Mouse (Mus musculus) urinary bladder, postnatal 25 days (tissue): ENCODE measurements around the gene Tbx19.
A peak's percentile ranks its signal among the peaks of the same experiment; 100 is the strongest.

Experiments
- DNase-seq: peaks from one replicate; pipeline ENCODE4 v3.0.0; 2022; ENCODE audit warnings: low spot score

Gene Tbx19

DNA sequence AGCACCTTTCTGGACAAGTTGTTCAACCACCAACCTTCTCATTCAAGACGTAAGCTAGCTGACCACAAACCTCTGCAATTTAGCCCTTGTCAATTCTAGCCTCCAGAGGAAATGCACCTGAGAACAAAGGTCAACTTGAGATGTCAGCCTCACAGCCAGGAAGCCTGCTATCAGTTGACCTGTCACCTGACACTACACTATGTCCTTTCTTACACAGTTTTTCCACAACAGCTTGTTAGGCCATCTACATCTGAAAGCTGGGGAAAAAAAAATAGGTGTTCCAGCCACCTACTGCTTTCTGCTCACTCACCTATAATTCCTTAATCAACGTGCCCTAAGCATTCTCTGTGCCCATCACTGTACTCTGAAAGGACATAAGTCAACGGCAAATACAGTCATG is 23.6 kb upstream of the Tbx19 start:
- no peak for DNase-seq

DNA sequence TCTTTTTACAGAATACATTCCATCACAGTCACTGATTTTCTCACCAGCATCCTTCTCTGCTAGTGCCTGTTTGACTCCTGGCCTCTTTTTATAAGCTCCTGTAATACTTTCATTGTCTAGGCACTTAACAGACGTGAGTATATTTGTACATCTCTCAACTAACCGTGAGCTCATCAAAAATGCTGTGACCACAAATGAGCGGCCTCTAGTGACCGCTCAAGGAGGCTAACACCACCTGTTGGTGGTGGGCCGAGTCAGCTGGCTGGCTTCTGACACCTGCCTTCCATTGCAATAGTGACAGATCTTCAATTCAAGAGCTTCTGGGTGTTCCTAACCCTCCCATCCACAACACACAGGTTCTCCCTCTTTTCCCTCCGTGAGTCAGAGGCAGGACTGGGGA is 22.8 kb upstream of the Tbx19 start:
- DNase-seq: no peak

DNA sequence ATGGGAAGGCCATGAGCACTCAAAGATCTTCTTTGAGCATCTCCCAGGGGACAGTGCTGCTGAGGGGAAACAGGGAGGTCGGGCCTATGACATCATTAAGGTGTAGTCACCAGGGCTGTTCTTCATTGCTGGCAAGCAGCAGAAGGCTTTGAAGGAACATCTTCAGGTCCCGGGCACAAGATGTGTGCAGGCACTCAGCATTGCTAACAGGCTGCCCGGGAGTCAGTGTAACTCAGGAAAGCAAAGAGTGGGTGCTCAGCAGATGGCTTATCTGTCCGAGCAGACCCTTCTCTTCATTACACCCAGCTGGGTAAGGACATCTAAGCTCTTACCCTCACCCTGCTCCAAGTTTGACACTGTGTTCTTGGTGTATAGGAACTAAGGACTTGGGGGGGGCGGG is 18.7 kb upstream of the Tbx19 start:
- DNase-seq: no peak

DNA sequence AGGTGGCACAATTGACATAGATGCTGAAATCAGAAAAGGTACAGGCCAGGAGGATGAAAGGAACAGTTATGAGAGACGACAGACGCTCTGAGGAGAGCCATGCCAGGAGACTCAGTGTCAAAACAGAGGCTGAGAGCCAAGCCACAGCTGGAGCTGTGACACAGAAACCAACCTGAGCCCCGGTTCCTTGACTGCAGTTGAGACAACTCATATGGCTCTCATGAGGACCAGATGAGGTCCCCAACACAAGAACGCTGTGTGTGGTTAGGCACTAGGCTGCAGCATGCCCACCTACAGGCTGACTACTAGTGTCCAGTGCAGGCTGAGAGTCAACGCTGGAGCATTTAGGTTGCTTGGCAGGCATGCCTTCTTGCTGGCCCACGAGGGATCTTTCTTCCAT is 17.5 kb upstream of the Tbx19 start:
- DNase-seq: no peak

DNA sequence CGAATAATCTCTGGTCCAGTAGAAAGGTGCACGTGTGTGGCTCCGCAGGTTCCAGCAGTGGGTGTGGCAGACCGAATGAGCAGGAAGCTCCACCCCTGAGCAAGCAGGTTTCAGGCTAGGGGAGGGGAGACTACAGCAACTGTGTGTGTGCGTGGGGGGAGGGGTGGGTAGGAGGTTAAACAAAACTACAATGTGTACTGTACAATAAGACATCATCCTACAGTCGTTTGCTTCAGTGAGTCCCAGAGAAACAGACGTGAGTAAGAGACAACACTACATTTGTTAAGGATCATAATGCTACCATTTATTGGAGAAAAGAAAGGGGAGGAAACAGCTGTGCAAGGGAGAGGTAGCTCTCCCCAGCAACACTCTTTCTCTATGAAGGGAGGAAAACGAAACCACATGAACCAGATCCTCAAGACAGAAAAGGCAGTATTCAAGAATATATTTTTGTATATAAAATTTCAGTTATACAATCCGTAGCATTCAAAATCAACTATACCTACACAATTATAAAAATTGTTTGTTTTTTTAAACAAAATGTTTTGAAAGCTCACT is 13.6 kb upstream of the Tbx19 start:
- DNase-seq: no peak

DNA sequence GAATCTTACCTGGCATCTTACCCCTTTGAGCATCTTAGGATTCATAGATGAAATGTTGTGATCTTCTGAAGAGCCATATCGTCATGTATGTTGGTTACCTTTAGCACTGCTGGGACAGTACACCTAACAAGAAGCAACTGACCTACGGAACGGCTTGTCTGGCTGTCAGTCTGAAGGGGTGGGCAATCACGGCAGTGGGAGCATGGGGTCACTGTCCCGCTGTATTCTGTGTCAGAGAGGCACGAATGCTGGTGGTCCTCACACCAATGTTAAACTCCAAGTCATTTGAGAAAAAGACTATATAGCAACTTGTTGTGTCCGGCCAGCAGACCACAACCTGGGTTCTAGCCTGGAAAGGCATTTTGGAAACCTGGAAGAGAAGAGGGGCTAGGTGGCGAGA is 10.7 kb upstream of the Tbx19 start:
- no peak for DNase-seq

DNA sequence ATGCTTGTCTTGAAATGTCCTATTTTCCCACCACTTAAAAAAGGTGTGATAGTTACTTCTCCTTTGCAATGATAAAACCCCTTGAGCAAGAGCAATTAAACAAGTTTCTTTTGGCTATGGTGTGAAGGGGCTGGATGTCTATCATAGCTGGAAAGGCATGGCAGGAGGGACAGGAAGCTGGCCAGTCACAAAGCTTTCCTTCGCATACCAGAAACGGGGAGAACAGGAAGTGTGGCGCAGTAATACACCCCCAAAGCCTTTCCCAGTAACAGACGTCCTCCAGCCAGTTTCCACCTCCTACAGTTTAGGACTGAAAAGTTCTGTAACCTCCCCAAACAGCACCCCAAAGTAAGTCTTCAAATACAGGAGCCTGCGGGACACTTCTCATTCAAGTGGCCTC is 9.6 kb upstream of the Tbx19 start:
- DNase-seq: no peak

DNA sequence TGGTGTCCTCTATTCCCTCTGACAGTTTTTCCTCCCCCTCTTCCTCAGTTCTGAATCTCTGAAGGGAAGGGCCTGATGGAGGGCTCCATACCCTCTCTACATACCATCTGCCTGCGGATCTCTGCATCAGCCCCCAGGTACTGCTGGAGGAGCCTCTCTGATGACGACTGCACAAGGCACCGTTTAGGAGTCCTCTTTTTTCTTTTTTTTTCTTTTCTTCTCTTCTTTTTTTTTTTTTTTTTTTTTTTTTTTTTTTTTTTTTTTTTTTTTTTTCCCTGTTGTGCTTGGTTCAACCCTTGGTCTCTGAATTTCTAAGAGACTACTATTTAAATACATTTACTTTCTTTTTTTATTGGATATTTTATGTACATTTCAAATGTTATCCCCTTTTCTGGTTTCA is 8.9 kb upstream of the Tbx19 start:
- DNase-seq: no peak

DNA sequence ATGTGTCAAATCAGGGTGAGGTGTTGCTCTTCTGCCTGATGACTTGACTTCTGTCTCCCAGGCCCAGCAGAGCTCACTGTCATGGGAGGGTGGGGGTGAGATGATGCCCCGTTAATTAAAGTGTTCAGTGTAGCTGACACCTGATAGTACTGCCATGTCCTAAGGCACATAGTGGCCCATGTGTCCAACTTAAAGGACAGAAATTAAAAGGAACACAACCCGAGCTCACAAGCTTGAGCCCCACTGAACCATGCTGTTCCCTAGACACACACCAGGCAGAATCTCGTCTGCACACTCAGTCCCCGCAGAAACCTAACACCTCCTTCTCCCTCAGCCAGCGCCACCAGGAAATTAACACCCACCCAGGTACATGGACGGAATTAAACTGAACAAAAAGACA is 4.3 kb upstream of the Tbx19 start:
- DNase-seq: no peak

DNA sequence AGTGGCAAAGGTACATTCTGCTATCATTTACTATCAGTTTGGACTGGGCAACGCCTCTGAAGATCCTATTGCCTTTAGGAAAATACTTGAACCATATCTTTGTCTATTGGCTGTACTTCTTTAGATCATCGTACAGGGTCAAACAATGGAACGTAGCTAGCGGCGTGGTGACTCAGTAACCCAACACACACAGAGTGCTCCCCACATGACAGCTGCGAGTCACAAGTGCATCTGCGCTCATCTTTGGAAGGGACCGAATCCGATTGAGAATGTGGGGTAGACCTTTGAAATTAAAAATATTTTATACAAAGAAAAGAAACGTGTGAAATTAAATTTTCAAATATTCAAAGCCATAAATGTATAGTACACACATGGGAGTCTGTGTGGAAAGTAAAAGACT is 1.7 kb downstream of the Tbx19 start:
- DNase-seq: no peak

DNA sequence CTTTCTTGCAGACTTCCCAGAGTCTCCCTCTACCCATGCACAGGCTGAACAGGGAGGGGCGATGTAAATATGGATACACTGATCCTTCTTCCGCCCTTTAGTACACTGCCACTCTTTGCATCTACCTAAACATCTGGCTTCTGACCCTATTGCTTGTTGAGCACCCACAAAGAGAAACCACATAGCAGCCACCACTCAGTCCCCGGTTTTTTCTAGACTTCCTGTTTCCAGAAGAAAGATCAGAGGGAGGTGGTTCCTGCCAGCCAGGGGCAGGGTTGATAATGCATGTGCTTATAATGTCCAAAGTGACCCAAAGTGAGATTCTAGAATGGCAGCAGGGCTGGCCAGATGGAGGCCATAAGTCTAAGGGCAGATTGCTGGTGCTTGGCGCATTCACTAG is 6.4 kb downstream of the Tbx19 start:
- DNase-seq: no peak

DNA sequence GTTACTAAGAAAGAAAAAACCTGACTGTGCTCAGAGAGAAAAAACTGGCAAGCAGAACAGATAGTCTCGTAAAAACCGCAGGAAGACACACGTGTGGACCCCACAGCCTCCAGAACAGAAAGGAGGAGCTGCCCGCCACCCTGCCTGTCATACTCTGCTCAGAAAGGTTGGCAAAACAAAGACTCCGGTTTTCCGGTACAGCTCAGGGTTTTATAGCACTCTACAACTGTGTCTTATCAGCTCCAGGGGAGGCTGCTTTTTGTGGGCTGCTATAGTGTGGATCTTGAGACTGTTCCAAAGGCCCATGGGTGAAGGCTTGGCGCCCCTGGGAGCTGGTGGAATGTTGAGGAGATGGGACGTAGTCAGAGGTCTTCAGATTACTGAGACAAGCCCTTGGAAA is 9.4 kb downstream of the Tbx19 start:
- DNase-seq: no peak

DNA sequence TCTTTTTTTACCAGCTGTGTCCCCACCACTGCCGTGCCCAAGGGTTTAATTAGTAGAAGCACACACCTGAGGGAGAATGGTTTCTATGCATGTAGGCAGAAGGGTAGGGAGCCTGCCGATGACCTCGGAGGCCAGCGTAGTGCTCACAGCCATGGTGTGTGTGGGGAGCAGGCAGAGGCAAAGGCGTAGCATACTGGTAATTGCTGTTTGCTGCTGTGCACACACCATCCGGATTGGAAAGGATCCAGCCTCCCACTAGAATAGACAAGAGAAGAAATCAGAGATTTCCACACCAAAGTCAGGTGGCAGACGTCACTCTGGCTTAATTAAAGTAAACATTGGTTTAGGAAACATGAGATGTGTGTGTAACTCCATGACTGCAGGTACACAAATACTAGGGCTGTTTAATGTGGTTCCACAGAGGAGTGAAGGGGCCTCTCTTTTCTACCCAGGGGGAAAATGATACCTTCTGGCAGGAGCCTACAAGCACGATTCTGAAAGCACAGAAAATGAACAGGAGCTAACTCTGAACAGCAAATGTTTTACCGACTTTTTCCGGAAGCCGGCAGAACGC is 18.1 kb downstream of the Tbx19 start:
- no peak for DNase-seq

DNA sequence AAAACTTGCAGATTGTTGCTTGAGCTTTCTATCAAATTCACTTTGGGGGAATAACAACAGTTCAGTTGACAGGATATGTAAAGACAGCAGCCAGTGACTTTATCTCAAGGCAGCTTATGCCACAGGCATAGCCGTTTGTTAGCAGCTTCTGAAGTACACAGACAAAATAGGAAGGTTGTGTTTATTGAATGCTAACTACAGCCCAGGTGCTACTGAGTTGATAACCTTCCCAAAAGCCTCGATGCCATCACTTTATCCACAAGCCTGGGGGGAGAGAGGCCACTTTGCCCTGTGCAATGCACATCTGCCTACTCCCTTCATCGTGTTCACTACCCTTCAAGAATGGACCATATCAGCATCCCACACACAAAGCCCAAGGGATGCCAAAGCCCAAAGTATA is 20.3 kb downstream of the Tbx19 start:
- DNase-seq: no peak

DNA sequence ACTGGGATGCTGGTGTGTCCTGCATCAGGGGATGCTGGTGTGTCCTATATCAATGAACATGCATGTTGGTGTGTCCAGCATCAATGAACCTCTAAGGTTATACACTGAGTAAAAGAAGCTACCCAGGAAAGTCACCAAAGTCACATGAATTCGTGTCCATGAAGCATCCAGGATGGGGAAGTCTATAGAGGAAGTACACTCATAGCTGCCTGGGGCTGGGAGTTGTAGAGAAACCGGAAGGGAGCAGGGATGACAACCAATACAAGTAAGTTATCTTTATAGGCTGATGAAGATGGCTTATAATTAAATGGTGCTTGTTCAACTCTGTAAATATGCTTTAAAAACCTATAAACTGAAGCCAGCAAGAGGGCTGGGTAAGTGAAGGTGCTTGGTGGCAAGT is 26.7 kb downstream of the Tbx19 start:
- DNase-seq: no peak

DNA sequence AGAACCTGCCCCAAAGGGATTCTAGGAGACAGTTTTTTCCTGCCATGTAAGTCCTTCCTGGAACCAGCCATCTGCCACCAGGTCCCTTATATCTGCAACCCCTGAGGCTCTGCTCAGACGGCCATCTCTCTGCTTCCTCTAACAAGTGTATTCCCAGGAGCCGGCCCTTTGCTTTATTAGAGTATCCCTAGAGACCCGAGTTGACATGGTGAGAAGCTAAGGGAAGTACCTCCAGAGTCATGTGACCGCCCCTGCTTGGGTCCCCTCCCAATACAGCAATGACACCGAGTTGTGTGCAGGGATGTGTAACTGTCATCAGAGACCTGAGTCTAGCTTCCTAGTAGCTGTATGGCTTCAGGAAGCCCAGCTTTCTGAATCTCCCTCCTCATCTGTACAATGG is 27.3 kb downstream of the Tbx19 start:
- no peak for DNase-seq

DNA sequence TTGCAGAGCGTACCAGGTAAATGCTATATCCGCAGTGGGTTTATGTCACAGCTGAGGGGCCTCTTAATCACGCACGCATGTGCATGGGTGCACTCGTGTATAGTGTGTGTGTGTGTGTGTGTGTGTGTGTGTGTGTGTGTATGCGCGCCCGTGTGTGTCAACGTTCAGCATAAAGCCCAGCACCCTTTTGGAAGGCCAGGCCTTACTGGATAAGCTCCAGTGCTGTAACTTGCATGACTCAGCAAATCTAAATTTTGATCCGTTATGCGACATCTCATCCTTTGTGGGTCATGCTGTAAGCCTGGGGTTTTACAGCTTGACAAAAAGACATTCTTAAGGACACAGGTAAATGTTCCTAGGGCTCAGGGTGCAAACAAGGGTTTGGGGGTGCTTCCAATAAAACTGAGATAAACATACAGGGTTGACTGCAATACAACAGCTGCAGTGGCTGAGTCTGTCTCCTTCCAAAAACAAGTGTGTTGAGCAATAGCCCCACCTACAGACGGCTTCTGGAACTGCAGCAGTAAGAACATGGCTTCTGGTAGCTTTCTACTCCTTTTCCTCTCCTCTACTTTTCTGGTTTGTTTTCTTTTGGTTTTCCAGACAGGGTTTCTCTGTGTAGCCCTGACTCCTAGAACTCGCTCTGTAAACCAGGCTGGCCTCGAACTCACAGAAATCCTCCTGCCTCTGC is 28.2 kb downstream of the Tbx19 start:
- peak; percentile 52 for DNase-seq

DNA sequence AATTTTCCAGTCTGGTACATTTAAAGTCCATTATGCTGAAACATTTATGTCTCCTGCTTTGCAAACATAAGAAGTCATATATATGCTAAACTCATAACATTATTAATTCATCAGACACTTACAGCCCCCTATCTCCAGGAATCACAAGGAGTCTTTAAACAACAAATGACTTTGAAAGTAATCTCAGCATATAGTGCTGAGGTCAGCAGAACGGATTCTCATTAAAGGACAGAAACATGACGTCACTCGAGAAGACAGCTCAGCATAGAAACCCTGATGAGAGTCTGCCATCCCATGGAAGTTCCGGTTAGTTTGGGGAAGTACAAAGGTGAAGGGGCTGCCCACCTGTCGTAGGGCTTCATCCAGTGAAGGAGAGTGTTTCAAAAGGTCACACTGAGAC is 31.0 kb downstream of the Tbx19 start:
- no peak for DNase-seq

DNA sequence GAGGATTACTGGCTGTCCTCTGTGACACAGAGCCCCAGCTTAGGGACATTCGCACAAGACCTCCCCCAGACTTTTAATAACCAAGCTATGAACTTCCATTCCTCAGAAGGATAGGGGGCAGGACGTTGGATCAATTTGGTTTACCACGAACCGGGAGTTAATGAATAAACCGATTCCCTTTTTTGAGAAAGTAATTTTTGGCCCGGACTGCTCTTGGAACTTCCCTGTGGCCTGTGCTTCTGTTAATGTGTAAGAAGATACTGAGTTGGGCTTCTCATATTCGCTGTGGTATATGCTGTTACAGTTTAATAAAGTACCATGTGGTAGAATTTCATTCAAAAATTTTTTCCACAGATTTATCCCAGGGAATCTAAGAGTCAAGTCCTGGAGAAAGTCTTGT is 39.5 kb downstream of the Tbx19 start:
- DNase-seq: no peak

DNA sequence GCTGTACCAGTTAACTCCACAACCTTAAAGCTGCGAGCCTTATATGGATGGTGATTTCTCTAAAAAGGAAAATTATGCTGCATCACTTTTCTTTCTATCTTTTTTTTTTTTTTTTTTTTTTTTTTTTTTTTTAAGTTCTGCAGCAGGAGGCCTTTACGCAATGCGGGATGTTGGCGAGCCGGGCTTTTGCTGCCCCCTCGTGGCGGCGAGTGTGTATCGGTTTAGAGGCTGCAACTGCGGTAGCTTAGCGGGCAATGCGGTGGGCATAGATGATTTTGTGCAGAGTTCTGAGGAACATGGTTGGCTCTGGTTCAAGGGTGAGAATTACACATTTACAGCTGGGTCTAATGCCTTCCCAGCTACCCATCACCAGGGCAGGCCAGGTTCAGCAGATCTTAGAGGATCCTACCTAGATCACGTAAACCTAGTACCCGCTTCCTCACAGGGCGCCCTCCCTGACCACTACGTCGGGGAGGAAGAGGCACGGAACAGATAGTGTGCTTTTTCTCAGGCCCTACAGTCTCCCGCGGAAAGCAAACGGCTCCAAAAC is 40.1 kb downstream of the Tbx19 start:
- DNase-seq: peak; percentile 89

DNA sequence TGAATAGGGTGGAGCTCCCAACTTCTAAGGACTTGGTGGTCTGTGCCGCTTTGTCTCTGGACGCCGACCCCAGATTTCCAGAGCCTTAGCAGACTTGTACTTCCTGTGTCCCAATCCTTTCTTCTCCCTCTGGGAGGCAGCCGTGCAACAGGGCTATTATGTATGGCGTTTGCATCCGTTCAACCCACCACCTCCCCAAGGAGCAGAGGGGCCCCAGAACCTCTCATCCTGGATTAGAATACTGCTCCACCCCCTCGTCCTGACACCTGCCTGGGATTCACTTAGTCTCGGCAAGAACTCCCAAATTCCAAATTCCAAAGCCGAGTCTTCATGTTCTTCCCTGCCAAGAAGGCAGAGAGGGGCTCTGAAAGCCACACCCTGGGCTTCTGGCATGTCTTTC is 40.8 kb downstream of the Tbx19 start:
- DNase-seq: no peak

DNA sequence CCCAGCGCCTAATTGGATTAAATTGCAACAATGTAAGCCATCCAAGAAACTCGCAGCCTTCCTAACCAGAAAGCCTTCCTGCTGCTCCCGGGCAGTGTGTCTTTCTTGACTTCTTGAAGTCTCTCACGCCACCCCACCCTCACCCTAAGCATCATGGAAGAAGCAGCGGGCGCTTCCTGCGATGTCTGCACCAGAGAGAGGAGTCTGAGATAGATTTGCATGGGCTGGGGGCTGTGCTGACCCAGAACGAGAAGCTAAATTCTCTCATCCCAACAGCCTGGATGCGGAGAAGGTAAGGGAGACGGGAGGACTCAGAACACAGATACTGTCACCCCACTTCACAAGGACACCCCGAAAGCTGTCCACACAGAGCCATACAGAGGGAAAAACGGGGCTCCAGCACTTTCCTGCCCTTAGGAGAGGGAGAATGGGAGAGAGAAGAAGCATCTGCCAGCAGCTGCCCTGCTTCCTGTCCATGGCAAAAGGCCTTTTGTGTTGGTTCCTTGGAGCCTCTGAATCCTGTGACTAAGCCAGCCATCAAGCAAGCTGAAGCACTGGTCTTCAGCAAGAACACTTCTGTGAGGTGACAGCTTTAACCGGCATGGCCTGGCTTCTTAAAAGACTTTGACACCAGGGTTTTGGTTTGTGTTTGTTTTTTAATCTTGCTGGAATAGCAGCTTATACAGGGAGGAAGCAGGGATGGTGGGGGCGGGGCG is 41.4 kb downstream of the Tbx19 start:
- DNase-seq: no peak
